Mouse (Mus musculus) urinary bladder, postnatal 36 days (tissue): ENCODE measurements at regions not wholly inside any gene's neighbourhood (a gene's known extent, or its start where the extent isn't known, plus 50 kb on each side); places are given as distances from the start of the nearest gene placed in this dataset.

Experiments used
- DNase-seq, 2 experiments: peaks; one replicate each; pipeline ENCODE4 v3.0.0; 2022; ENCODE audit warnings: low spot score in 2 of 2, mixed read lengths in 1 of 2

GRCm38 (mm10) chr9:111838069-111838820, 148.1 kb upstream of the Stac start:
- no peak for DNase-seq

GRCm38 (mm10) chr9:111822094-111822493, 131.9 kb upstream of the Stac start:
- no peak for DNase-seq

- no peak for DNase-seq
Measured at GRCm38 (mm10) chr9:111817461-111817860, 127.3 kb upstream of the Stac start.

GRCm38 (mm10) chr9:111804931-111805330, 114.8 kb upstream of the Stac start:
- no peak for DNase-seq

GRCm38 (mm10) chr9:111801381-111801780, 111.2 kb upstream of the Stac start:
- no peak for DNase-seq

GRCm38 (mm10) chr9:111800869-111801268, 110.7 kb upstream of the Stac start:
- DNase-seq = no peak

GRCm38 (mm10) chr9:111778981-111779380, 88.8 kb upstream of the Stac start:
- DNase-seq = no peak

GRCm38 (mm10) chr9:111777433-111778135, 87.4 kb upstream of the Stac start:
- no peak for DNase-seq

GRCm38 (mm10) chr9:111774229-111774628, 84.1 kb upstream of the Stac start:
- no peak for DNase-seq

- no peak for DNase-seq
Measured at GRCm38 (mm10) chr9:111762653-111763468, 72.7 kb upstream of the Stac start.

GRCm38 (mm10) chr9:111755235-111755634, 65.1 kb upstream of the Stac start:
- no peak for DNase-seq

GRCm38 (mm10) chr9:111746151-111746550, 56.0 kb upstream of the Stac start:
- DNase-seq = no peak

- DNase-seq = no peak
Measured at GRCm38 (mm10) chr9:111745206-111745605, 55.1 kb upstream of the Stac start.
